Mouse (Mus musculus): ENCODE results near the gene Ssmem1. TPM values are rescaled to one million over a fixed set of nuclear protein-coding genes. Genes with fewer than 3 reads are reported as not detected.

The Ssmem1 gene
- polyA plus RNA-seq, 1 experiment = not detected

- H3K9me3 ChIP-seq (replicated peaks; ENCODE audit: control insufficient read depth, insufficient read depth, low read length, poor library complexity, severe bottlenecking) = no peaks in the 10 kb centered on the region
- H3K4me3 ChIP-seq (ENCODE audit: low read depth, low read length) = no peak overlapping the region
- no peaks in the 10 kb centered on the region for H3K27me3 ChIP-seq (ENCODE audit: control insufficient read depth, insufficient read depth, low read length, poor library complexity, severe bottlenecking)
- H3K4me1 ChIP-seq (ENCODE audit: control insufficient read depth, insufficient read depth, low read length) = peaks cover 3% of the 10 kb centered on the region
- no peak overlapping the region for H3K9ac ChIP-seq (ENCODE audit: low read depth, poor library complexity, severe bottlenecking)
- TF ChIP-seq EP300 (IDR thresholded peaks at IDR 0.05; ENCODE audit: insufficient read depth, low read depth, low read length) (no peak), CTCF (IDR thresholded peaks at IDR 0.05; ENCODE audit: low read depth, low read length) (no peak), POLR2A (IDR thresholded peaks at IDR 0.05; ENCODE audit: insufficient read depth, low read length) (no peak)
- no peak overlapping the region for H3K27ac ChIP-seq (ENCODE audit: insufficient read depth, low read length)
- H3K36me3 ChIP-seq (ENCODE audit: control insufficient read depth, insufficient read depth, low read length, poor library complexity, severe bottlenecking) = no peaks in the 10 kb centered on the region
These were observed 41.6 kb upstream of the Ssmem1 start for GRCm38 (mm10) chr6:30468058-30468457.

GRCm38 (mm10) chr6:30468684-30469083, 41.0 kb upstream of the Ssmem1 start:
- Histone ChIP-seq H3K9me3 (replicated peaks; ENCODE audit: control insufficient read depth, insufficient read depth, low read length, poor library complexity, severe bottlenecking) (no peaks in the 10 kb centered on the region), H3K27ac (ENCODE audit: insufficient read depth, low read length) (no peak overlapping the region)

GRCm38 (mm10) chr6:30469370-30469769, 40.3 kb upstream of the Ssmem1 start:
- no peak overlapping the region; the same call in 1 of the 2 replicates for H3K9ac ChIP-seq (ENCODE audit: low read depth, poor library complexity, severe bottlenecking)
- H3K36me3 ChIP-seq (ENCODE audit: control insufficient read depth, insufficient read depth, low read length, poor library complexity, severe bottlenecking) = no peaks in the 10 kb centered on the region
- H3K27me3 ChIP-seq (ENCODE audit: control insufficient read depth, insufficient read depth, low read length, poor library complexity, severe bottlenecking) = no peaks in the 10 kb centered on the region
- H3K4me1 ChIP-seq (ENCODE audit: control insufficient read depth, insufficient read depth, low read length) = no peaks in the 10 kb centered on the region
- H3K27ac ChIP-seq (ENCODE audit: insufficient read depth, low read length) = no peak overlapping the region
- H3K4me3 ChIP-seq (ENCODE audit: low read depth, low read length) = no peak overlapping the region
- H3K9me3 ChIP-seq (replicated peaks; ENCODE audit: control insufficient read depth, insufficient read depth, low read length, poor library complexity, severe bottlenecking) = no peaks in the 10 kb centered on the region
- TF ChIP-seq CTCF (IDR thresholded peaks at IDR 0.05; ENCODE audit: low read depth, low read length) (no peak), EP300 (IDR thresholded peaks at IDR 0.05; ENCODE audit: insufficient read depth, low read depth, low read length) (no peak), POLR2A (IDR thresholded peaks at IDR 0.05; ENCODE audit: insufficient read depth, low read length) (no peak)

More at GRCm38 (mm10) chr6:30468684-30469083, 41.0 kb upstream of the Ssmem1 start:
- Histone ChIP-seq H3K27me3 (ENCODE audit: control insufficient read depth, insufficient read depth, low read length, poor library complexity, severe bottlenecking) (no peaks in the 10 kb centered on the region), H3K4me1 (ENCODE audit: control insufficient read depth, insufficient read depth, low read length) (peaks cover 3% of the 10 kb centered on the region), H3K9ac (ENCODE audit: low read depth, poor library complexity, severe bottlenecking) (peak overlapping the region; percentile 24), H3K4me3 (ENCODE audit: low read depth, low read length) (peak overlapping the region; percentile 28), H3K36me3 (ENCODE audit: control insufficient read depth, insufficient read depth, low read length, poor library complexity, severe bottlenecking) (no peaks in the 10 kb centered on the region)
- TF ChIP-seq CTCF (IDR thresholded peaks at IDR 0.05; ENCODE audit: low read depth, low read length) = peak; percentile 42
- TF ChIP-seq EP300 (IDR thresholded peaks at IDR 0.05; ENCODE audit: insufficient read depth, low read depth, low read length) = no peak

- Histone ChIP-seq H3K36me3 (ENCODE audit: control insufficient read depth, insufficient read depth, low read length, poor library complexity, severe bottlenecking) (no peaks in the 10 kb centered on the region), H3K4me3 (ENCODE audit: low read depth, low read length) (no peak overlapping the region), H3K9me3 (replicated peaks; ENCODE audit: control insufficient read depth, insufficient read depth, low read length, poor library complexity, severe bottlenecking) (no peaks in the 10 kb centered on the region), H3K9ac (ENCODE audit: low read depth, poor library complexity, severe bottlenecking) (no peak overlapping the region), H3K27me3 (ENCODE audit: control insufficient read depth, insufficient read depth, low read length, poor library complexity, severe bottlenecking) (no peaks in the 10 kb centered on the region), H3K4me1 (ENCODE audit: control insufficient read depth, insufficient read depth, low read length) (no peaks in the 10 kb centered on the region), H3K27ac (ENCODE audit: insufficient read depth, low read length) (no peak overlapping the region)
- TF ChIP-seq POLR2A (IDR thresholded peaks at IDR 0.05; ENCODE audit: insufficient read depth, low read length) (no peak), EP300 (IDR thresholded peaks at IDR 0.05; ENCODE audit: insufficient read depth, low read depth, low read length) (no peak), CTCF (IDR thresholded peaks at IDR 0.05; ENCODE audit: low read depth, low read length) (no peak)
These were observed 37.9 kb upstream of the Ssmem1 start for GRCm38 (mm10) chr6:30471706-30472105.

GRCm38 (mm10) chr6:30476025-30476765, 33.5 kb upstream of the Ssmem1 start:
- Histone ChIP-seq H3K9ac (ENCODE audit: low read depth, poor library complexity, severe bottlenecking) (no peak overlapping the region), H3K27ac (ENCODE audit: insufficient read depth, low read length) (no peak overlapping the region)

GRCm38 (mm10) chr6:30477210-30477714, 32.4 kb upstream of the Ssmem1 start:
- Histone ChIP-seq H3K27ac (ENCODE audit: insufficient read depth, low read length) (no peak overlapping the region), H3K27me3 (ENCODE audit: control insufficient read depth, insufficient read depth, low read length, poor library complexity, severe bottlenecking) (no peaks in the 10 kb centered on the region), H3K9ac (ENCODE audit: low read depth, poor library complexity, severe bottlenecking) (no peak overlapping the region), H3K36me3 (ENCODE audit: control insufficient read depth, insufficient read depth, low read length, poor library complexity, severe bottlenecking) (peaks cover 20% of the 10 kb centered on the region), H3K4me1 (ENCODE audit: control insufficient read depth, insufficient read depth, low read length) (no peaks in the 10 kb centered on the region), H3K4me3 (ENCODE audit: low read depth, low read length) (no peak overlapping the region), H3K9me3 (replicated peaks; ENCODE audit: control insufficient read depth, insufficient read depth, low read length, poor library complexity, severe bottlenecking) (no peaks in the 10 kb centered on the region)
- TF ChIP-seq EP300 (IDR thresholded peaks at IDR 0.05; ENCODE audit: insufficient read depth, low read depth, low read length) (no peak), CTCF (IDR thresholded peaks at IDR 0.05; ENCODE audit: low read depth, low read length) (no peak), POLR2A (IDR thresholded peaks at IDR 0.05; ENCODE audit: insufficient read depth, low read length) (no peak)

More at GRCm38 (mm10) chr6:30476025-30476765, 33.5 kb upstream of the Ssmem1 start:
- no peaks in the 10 kb centered on the region for H3K4me1 ChIP-seq (ENCODE audit: control insufficient read depth, insufficient read depth, low read length)
- no peaks in the 10 kb centered on the region for H3K9me3 ChIP-seq (replicated peaks; ENCODE audit: control insufficient read depth, insufficient read depth, low read length, poor library complexity, severe bottlenecking)
- TF ChIP-seq CTCF (IDR thresholded peaks at IDR 0.05; ENCODE audit: low read depth, low read length) (no peak), EP300 (IDR thresholded peaks at IDR 0.05; ENCODE audit: insufficient read depth, low read depth, low read length) (no peak), POLR2A (IDR thresholded peaks at IDR 0.05; ENCODE audit: insufficient read depth, low read length) (no peak)
- H3K36me3 ChIP-seq (ENCODE audit: control insufficient read depth, insufficient read depth, low read length, poor library complexity, severe bottlenecking) = peaks cover 14% of the 10 kb centered on the region
- no peaks in the 10 kb centered on the region for H3K27me3 ChIP-seq (ENCODE audit: control insufficient read depth, insufficient read depth, low read length, poor library complexity, severe bottlenecking)
- no peak overlapping the region for H3K4me3 ChIP-seq (ENCODE audit: low read depth, low read length)

Data from ES-Bruce4 (cell line).